In the genomic region with DNA sequence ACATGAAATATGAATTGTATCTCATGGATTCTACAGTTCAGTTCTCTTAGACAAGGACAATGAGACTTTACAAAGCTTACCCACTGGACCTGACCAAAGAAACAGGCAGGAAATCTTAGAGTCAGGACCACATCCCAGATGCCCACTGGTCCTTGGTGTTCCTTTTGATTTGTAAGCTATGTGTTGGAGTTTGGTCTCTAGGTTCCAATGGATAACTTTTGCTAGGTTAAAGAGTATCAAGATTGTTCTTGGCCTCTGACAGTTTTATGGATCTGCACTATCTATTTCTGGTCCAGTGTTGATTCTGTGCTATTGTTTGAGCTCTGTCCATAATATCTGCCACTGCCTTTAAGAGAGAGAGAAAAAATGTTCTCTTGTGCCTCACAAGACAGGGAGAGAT, we compare ENCODE assay signal across 14 mouse cellular contexts.
DNase-seq lines count a peak whose midpoint lies in the region; ATAC-seq and TF ChIP-seq lines count a peak whose summit lies in the region.
"Had no signal": no experiment of that assay in that cellular context is flagged by ENCODE, and none has a peak within 500 bp of the region (broad histone marks: within the 10 kb centered on the region; RNA-seq: fewer than 3 reads in every experiment).

No protein-coding gene starts in this region.

- H3K9ac ChIP-seq in heart, adult 2 months (ENCODE audit: low read depth, low read length), result no peak overlapping the region
- H3K9ac ChIP-seq in kidney, embryonic 15.5 days, result no peak overlapping the region
- H3K9ac ChIP-seq: embryonic facial prominence, embryonic 12.5 days; forebrain, embryonic 13.5 days; forebrain, embryonic 15.5 days had no signal

- H3K4me1 ChIP-seq in heart, adult 2 months (ENCODE audit: control insufficient read depth, insufficient read depth, low read length), result peaks cover 10% of the 10 kb centered on the region
- H3K4me1 ChIP-seq in kidney, embryonic 15.5 days, result peaks cover 19% of the 10 kb centered on the region

- H3K79me2 ChIP-seq in heart, adult 2 months (replicated peaks; ENCODE audit: control insufficient read depth, insufficient read depth, low read length), result no peaks in the 10 kb centered on the region
- H3K79me2 ChIP-seq in macrophage (ENCODE audit: inconsistent target), result no peaks in the 10 kb centered on the region

- TF ChIP-seq EP300 in heart, adult 2 months (IDR thresholded peaks at IDR 0.05; ENCODE audit: insufficient read depth, low read depth, low read length), result no peak

- H3K9me3 ChIP-seq in kidney, embryonic 15.5 days (replicated peaks), result no peaks in the 10 kb centered on the region
- H3K9me3 ChIP-seq: embryonic facial prominence, embryonic 10.5 days; embryonic facial prominence, embryonic 12.5 days; forebrain, embryonic 13.5 days; forebrain, embryonic 15.5 days had no signal

- H3K4me3 ChIP-seq in heart, adult 2 months, result no peak overlapping the region
- no peak overlapping the region for H3K4me3 ChIP-seq in kidney, embryonic 15.5 days (replicated peaks)
- H3K4me3 ChIP-seq in macrophage (ENCODE audit: inconsistent target), result no peak overlapping the region
- H3K4me3 ChIP-seq: embryonic facial prominence, embryonic 10.5 days; embryonic facial prominence, embryonic 12.5 days; forebrain, embryonic 13.5 days; forebrain, embryonic 15.5 days had no signal

- H3K27me3 ChIP-seq in heart, adult 2 months (ENCODE audit: control insufficient read depth, insufficient read depth, low read length), result no peaks in the 10 kb centered on the region
- 0 out of 2 replicates have a peak, but pooled peaks cover 2% of the 10 kb centered on the region for H3K27me3 ChIP-seq in kidney, embryonic 15.5 days
- H3K27me3 ChIP-seq: CH12.LX; embryonic facial prominence, embryonic 12.5 days; forebrain, embryonic 13.5 days; forebrain, embryonic 15.5 days; Patski had no signal

- TF ChIP-seq CTCF in heart, adult 2 months (IDR thresholded peaks at IDR 0.05), result no peak

- intact Hi-C loops in heart, adult 2 months (cut with DNase I), result loop anchor here (1.0 to 5.0 kb wide), 8 partner anchors 152 to 1081 kb away; no protein-coding TSS in a partner anchor

- no peak for DNase-seq in heart, adult 2 months
- DNase-seq in heart, adult 9 months (ENCODE audit: low spot score in 2 of 2), result no peak
- peak; percentile 70 for DNase-seq in kidney, adult 9 months
- DNase-seq in 3T3-L1 (ENCODE audit: low read depth, low spot score), result peak; percentile 21
- no peak for DNase-seq in retina, postnatal 1 day

- H3K4me2 ChIP-seq in kidney, embryonic 15.5 days, result no peak overlapping the region
- H3K4me2 ChIP-seq: embryonic facial prominence, embryonic 12.5 days; forebrain, embryonic 13.5 days; forebrain, embryonic 15.5 days had no signal

- no peak for TF ChIP-seq POLR2A in heart, adult 2 months (IDR thresholded peaks at IDR 0.05; ENCODE audit: insufficient read depth, low read depth, low read length)

- peak overlapping the region; percentile 26; the same call in 1 of the 2 replicates for H3K27ac ChIP-seq in heart, adult 2 months
- no peak overlapping the region for H3K27ac ChIP-seq in kidney, embryonic 15.5 days
- peak overlapping the region; percentile 41 for H3K27ac ChIP-seq in macrophage
- H3K27ac ChIP-seq: embryonic facial prominence, embryonic 10.5 days; embryonic facial prominence, embryonic 12.5 days; forebrain, embryonic 13.5 days; forebrain, embryonic 15.5 days had no signal

- no peak for ATAC-seq in kidney, embryonic 15.5 days (replicated peaks; ENCODE audit: low FRiP score)
- ATAC-seq: Patski had no signal

- peaks cover 4% of the 10 kb centered on the region; the same call in 1 of the 2 replicates for H3K36me3 ChIP-seq in heart, adult 2 months (ENCODE audit: control insufficient read depth, insufficient read depth, low read length)
- H3K36me3 ChIP-seq in kidney, embryonic 15.5 days, result no peaks in the 10 kb centered on the region
- H3K36me3 ChIP-seq in macrophage (ENCODE audit: inconsistent target), result no peaks in the 10 kb centered on the region
- H3K36me3 ChIP-seq: embryonic facial prominence, embryonic 10.5 days; embryonic facial prominence, embryonic 12.5 days; forebrain, embryonic 15.5 days; G1E had no signal

Comparison
In these comparisons a context has a peak if more than half of its experiments do, and no peak if none do; other contexts are left out.
1. DNase-seq: peak in kidney, adult 9 months (single experiment) and 3T3-L1 (single experiment); none in heart, adult 2 months (0 of 2), heart, adult 9 months (0 of 2) and retina, postnatal 1 day (single experiment).